Mouse (Mus musculus) CH12.LX (cell line): Measurements from ENCODE around the gene Fchsd2. TPM values are rescaled to one million over a fixed set of nuclear protein-coding genes. Genes with fewer than 3 reads are reported as not detected.

ENCODE experiments used
- DNase-seq: peaks from one replicate; pipeline ENCODE4 v3.0.0-alpha.2; 2013; ENCODE audit errors: extremely low read depth
- H3K27ac ChIP-seq: 2 replicates; pipeline ENCODE4 v1.5.1; 2012; ENCODE audit warnings: low read depth, mild to moderate bottlenecking, control low read depth, moderate library complexity; ENCODE audit not compliant: insufficient read depth
- H3K27me3 ChIP-seq: replicated peaks from 2 replicates; pipeline ENCODE3; 2012; ENCODE audit warnings: inconsistent platforms
- H3K36me3 ChIP-seq, 2 experiments: replicated peaks in 1 of 2; 2 replicates each; pipeline versions ENCODE3 to v1.6.1; 2012; ENCODE audit warnings: inconsistent platforms in 1 of 2, low read length in 1 of 2, mild to moderate bottlenecking in 1 of 2, mixed read lengths in 1 of 2, moderate library complexity in 1 of 2; ENCODE audit not compliant: control insufficient read depth in 1 of 2, insufficient read depth in 1 of 2
- H3K4me1 ChIP-seq, 2 experiments: 2 replicates each; pipeline ENCODE4 v1.6.1; 2012; ENCODE audit warnings: inconsistent platforms in 1 of 2, moderate library complexity in 1 of 2; ENCODE audit not compliant: insufficient read depth in 2 of 2, control insufficient read depth in 1 of 2
- H3K4me2 ChIP-seq: 2 replicates; pipeline ENCODE4 v1.6.1; 2012; ENCODE audit warnings: low read depth, mild to moderate bottlenecking, control low read depth; ENCODE audit not compliant: poor library complexity, insufficient read depth, severe bottlenecking
- H3K4me3 ChIP-seq, 3 experiments: fragments of 150-350 bp in 1 of 3; sonication (generic) in 1 of 3; replicated peaks in 1 of 3; 2 replicates each; pipeline versions ENCODE3 to v1.5.1; 2011 to 2012; ENCODE audit warnings: low read depth in 2 of 3, low read length in 2 of 3, mild to moderate bottlenecking in 2 of 3, moderate library complexity in 2 of 3, control low read depth in 1 of 3, improper control_type of control experiment in 1 of 3, inconsistent platforms in 1 of 3, mixed read lengths in 1 of 3; ENCODE audit not compliant: poor library complexity in 1 of 3
- H3K79me2 ChIP-seq: replicated peaks from 2 replicates; pipeline ENCODE4 v1.6.1; 2012; ENCODE audit warnings: mild to moderate bottlenecking, moderate library complexity; ENCODE audit not compliant: control insufficient read depth, poor library complexity, insufficient read depth, severe bottlenecking; ENCODE audit errors: extremely low read depth
- H3K9ac ChIP-seq: 2 replicates; pipeline ENCODE4 v1.6.1; 2012; ENCODE audit warnings: low read depth, mild to moderate bottlenecking, control low read depth, moderate library complexity; ENCODE audit not compliant: insufficient read depth
- H3K9me3 ChIP-seq: replicated peaks from 2 replicates; pipeline ENCODE3; 2012; ENCODE audit warnings: low read length, inconsistent platforms, mixed read lengths
- BHLHE40 ChIP-seq: IDR thresholded peaks from 2 replicates; pipeline ENCODE4 v1.6.1; 2011; ENCODE audit warnings: mild to moderate bottlenecking, low read depth, low read length, improper control_type of control experiment
- CHD1 ChIP-seq: IDR thresholded peaks from 2 replicates; pipeline ENCODE4 v1.6.1; 2012; ENCODE audit warnings: low read depth, low read length, improper control_type of control experiment, inconsistent platforms
- CHD2 ChIP-seq: IDR thresholded peaks from 2 replicates; pipeline ENCODE4 v1.6.1; 2011; ENCODE audit warnings: low read length, improper control_type of control experiment
- CTCF ChIP-seq, 2 experiments: IDR thresholded peaks in 1 of 2; conservative IDR thresholded peaks in 1 of 2; 2 replicates each; pipeline ENCODE4 v1.5.1; 2011 to 2012; ENCODE audit warnings: low read depth in 2 of 2, low read length in 2 of 2, improper control_type of control experiment in 1 of 2, inconsistent platforms in 1 of 2, mild to moderate bottlenecking in 1 of 2, moderate library complexity in 1 of 2
- E2F4 ChIP-seq: IDR thresholded peaks from 2 replicates; pipeline ENCODE4 v1.6.1; 2011; ENCODE audit warnings: low read depth, low read length, improper control_type of control experiment; ENCODE audit not compliant: insufficient replicate concordance
- ELF1 ChIP-seq: IDR thresholded peaks from 2 replicates; pipeline ENCODE4 v1.6.1; 2014; ENCODE audit warnings: low read depth, mild to moderate bottlenecking, inconsistent platforms, low read length, improper control_type of control experiment
- EP300 ChIP-seq: IDR thresholded peaks from 2 replicates; pipeline ENCODE4 v1.6.1; 2011; ENCODE audit warnings: low read length, improper control_type of control experiment
- ETS1 ChIP-seq: conservative IDR thresholded peaks from 2 replicates; pipeline ENCODE4 v1.6.1; 2012; ENCODE audit warnings: low read depth, mild to moderate bottlenecking, inconsistent platforms, low read length, improper control_type of control experiment, moderate library complexity
- HCFC1 ChIP-seq: IDR thresholded peaks from 2 replicates; pipeline ENCODE4 v1.6.1; 2012; ENCODE audit warnings: low read depth, mild to moderate bottlenecking, inconsistent platforms, low read length, improper control_type of control experiment
- JUN ChIP-seq: IDR thresholded peaks from 2 replicates; pipeline ENCODE4 v1.6.1; 2011; ENCODE audit warnings: low read depth, mild to moderate bottlenecking, low read length, improper control_type of control experiment, moderate library complexity; ENCODE audit not compliant: insufficient read depth
- JUND ChIP-seq: conservative IDR thresholded peaks from 2 replicates; pipeline ENCODE4 v1.6.1; 2011; ENCODE audit warnings: low read depth, low read length, improper control_type of control experiment
- KAT2A ChIP-seq: IDR thresholded peaks from 2 replicates; pipeline ENCODE4 v1.6.1; 2012; ENCODE audit warnings: low read length, improper control_type of control experiment, inconsistent platforms; ENCODE audit not compliant: insufficient replicate concordance
- MAFK ChIP-seq: IDR thresholded peaks from 2 replicates; pipeline ENCODE4 v1.6.1; 2011; ENCODE audit warnings: low read length, improper control_type of control experiment; ENCODE audit not compliant: insufficient replicate concordance
- MEF2A ChIP-seq: IDR thresholded peaks from 2 replicates; pipeline ENCODE4 v1.6.1; 2014; ENCODE audit warnings: low read depth, mild to moderate bottlenecking, inconsistent platforms, low read length, improper control_type of control experiment, borderline replicate concordance
- MXI1 ChIP-seq: IDR thresholded peaks from 2 replicates; pipeline ENCODE4 v1.6.1; 2011; ENCODE audit warnings: mild to moderate bottlenecking, low read depth, low read length, improper control_type of control experiment
- MYC ChIP-seq: IDR thresholded peaks from 2 replicates; pipeline ENCODE4 v1.6.1; 2011; ENCODE audit warnings: low read depth, mild to moderate bottlenecking, improper control_type of control experiment, low read length
- NELFE ChIP-seq: IDR thresholded peaks from 2 replicates; pipeline ENCODE4 v1.6.1; 2011; ENCODE audit warnings: low read depth, low read length, improper control_type of control experiment
- PAX5 ChIP-seq: IDR thresholded peaks from 2 replicates; pipeline ENCODE4 v1.6.1; 2012; ENCODE audit warnings: low read length, inconsistent platforms, mixed read lengths
- POLR2A ChIP-seq: IDR thresholded peaks from 2 replicates; pipeline ENCODE4 v1.6.1; 2011; ENCODE audit warnings: low read depth, mild to moderate bottlenecking, improper control_type of control experiment, low read length
- RAD21 ChIP-seq: IDR thresholded peaks from 2 replicates; pipeline ENCODE4 v1.6.1; 2011; ENCODE audit warnings: low read depth, mild to moderate bottlenecking, low read length, improper control_type of control experiment, moderate library complexity
- RCOR1 ChIP-seq: conservative IDR thresholded peaks from 2 replicates; pipeline ENCODE4 v1.6.1; 2012; ENCODE audit warnings: low read depth, mild to moderate bottlenecking, inconsistent platforms, low read length, improper control_type of control experiment
- SIN3A ChIP-seq: IDR thresholded peaks from 2 replicates; pipeline ENCODE4 v1.6.1; 2012; ENCODE audit warnings: low read length, improper control_type of control experiment, inconsistent platforms
- SMC3 ChIP-seq: IDR thresholded peaks from 2 replicates; pipeline ENCODE4 v1.6.1; 2011; ENCODE audit warnings: low read depth, low read length, improper control_type of control experiment
- TBP ChIP-seq: conservative IDR thresholded peaks from 2 replicates; pipeline ENCODE4 v1.6.1; 2011; ENCODE audit warnings: low read depth, low read length, improper control_type of control experiment
- UBTF ChIP-seq: IDR thresholded peaks from 2 replicates; pipeline ENCODE4 v1.6.1; 2012; ENCODE audit warnings: low read depth, mild to moderate bottlenecking, inconsistent platforms, low read length, improper control_type of control experiment, moderate library complexity
- ZC3H11A ChIP-seq: IDR thresholded peaks from 2 replicates; pipeline ENCODE4 v1.6.1; 2012; ENCODE audit warnings: low read depth, mild to moderate bottlenecking, inconsistent platforms, low read length, improper control_type of control experiment
- ZKSCAN1 ChIP-seq: IDR thresholded peaks from 2 replicates; pipeline ENCODE4 v1.6.1; 2012; ENCODE audit warnings: low read depth, inconsistent platforms, low read length, improper control_type of control experiment, borderline replicate concordance
- ZMIZ1 ChIP-seq: IDR thresholded peaks from 2 replicates; pipeline ENCODE4 v1.6.1; 2012; ENCODE audit warnings: low read depth, mild to moderate bottlenecking, inconsistent platforms, low read length, improper control_type of control experiment
- ZNF384 ChIP-seq: IDR thresholded peaks from 2 replicates; pipeline ENCODE4 v1.6.1; 2012; ENCODE audit warnings: low read depth, low read length, improper control_type of control experiment, inconsistent platforms
- dilution Hi-C: fragments of 300-500 bp; cut with MboI; formaldehyde crosslinking; loops from 2 replicates; pipeline ENCODE4 v1.14.3; 2020; ENCODE audit warnings: low sequenced_read_pairs; ENCODE audit not compliant: extremely low pct_unique_long_range_greater_than_20kb, extremely low pct_ligation_motif_present
- in situ Hi-C: fragments of 300-500 bp; cut with MboI; formaldehyde crosslinking; loops from 3 replicates; pipeline ENCODE4 v1.14.3; 2019; ENCODE audit warnings: low sequenced_read_pairs, low pct_ligation_motif_present, low pct_unique_long_range_greater_than_20kb, mixed read lengths
- polyA plus RNA-seq: library from polyadenylated mRNA; unstranded; fragments of >175 nt; gene quantifications from 2 replicates; pipeline ENCODE4 v1.2.1, GENCODE M21; 2012; ENCODE audit warnings: low read depth; ENCODE audit not compliant: insufficient read length
- total RNA-seq, 2 experiments: library from RNA; depleted of rRNA; stranded (reverse); fragments of 300-350 nt in 1 of 2; fragments of >200 nt in 1 of 2; gene quantifications; 2 replicates each; pipeline ENCODE4 v1.2.3; 2012 to 2014

The Fchsd2 gene
- total and polyA plus RNA-seq, 3 experiments = 23.8 to 38.2 (median 25.5) TPM

DNA sequence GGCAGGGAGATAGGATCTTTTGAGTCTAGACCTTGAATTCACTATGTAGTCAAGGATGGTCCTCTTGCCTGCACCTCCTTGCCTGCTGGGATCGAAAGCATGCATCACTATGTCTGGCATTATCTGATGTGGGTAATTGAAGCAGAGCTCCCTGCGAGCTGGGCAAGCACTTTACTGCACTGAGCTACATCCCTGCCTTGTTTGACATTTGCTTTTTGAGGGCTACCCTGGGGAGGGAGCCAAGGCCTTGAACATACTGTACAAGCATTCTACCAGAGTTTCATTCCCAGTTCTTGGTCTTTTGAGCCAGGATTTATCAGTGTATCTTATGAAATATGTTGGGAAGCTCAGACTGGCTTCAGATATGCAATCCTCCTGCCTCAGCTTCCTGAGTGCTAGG lies 39.5 kb upstream of the Fchsd2 start:
- H3K79me2 ChIP-seq = no peaks in the 10 kb centered on the region
- H3K4me3 ChIP-seq = no peak overlapping the region
- dilution Hi-C loops (no loop called here), in situ Hi-C loops (no loop called here)
- no peak overlapping the region for H3K27ac ChIP-seq
- no peak overlapping the region for H3K4me2 ChIP-seq
- DNase-seq = no peak
- H3K27me3 ChIP-seq = no peaks in the 10 kb centered on the region
- TF ChIP-seq MYC = no peak
- TF ChIP-seq ETS1 = no peak
- no peak for TF ChIP-seq JUN
- no peak for TF ChIP-seq MAFK
- no peak for TF ChIP-seq ELF1
- no peak for TF ChIP-seq ZNF384
- no peak for TF ChIP-seq BHLHE40
- TF ChIP-seq POLR2A = no peak
- no peak for TF ChIP-seq SMC3
- no peak for TF ChIP-seq MEF2A
- no peak for TF ChIP-seq CHD1
- TF ChIP-seq ZKSCAN1 = no peak
- TF ChIP-seq, all 38 proteins: peak for 0
- Histone ChIP-seq H3K36me3 (no peaks in the 10 kb centered on the region), H3K4me1 (peaks cover 22 to 61% of the 10 kb centered on the region in 2 experiments), H3K9me3 (peaks cover 5% of the 10 kb centered on the region), H3K9ac (no peak overlapping the region)

DNA sequence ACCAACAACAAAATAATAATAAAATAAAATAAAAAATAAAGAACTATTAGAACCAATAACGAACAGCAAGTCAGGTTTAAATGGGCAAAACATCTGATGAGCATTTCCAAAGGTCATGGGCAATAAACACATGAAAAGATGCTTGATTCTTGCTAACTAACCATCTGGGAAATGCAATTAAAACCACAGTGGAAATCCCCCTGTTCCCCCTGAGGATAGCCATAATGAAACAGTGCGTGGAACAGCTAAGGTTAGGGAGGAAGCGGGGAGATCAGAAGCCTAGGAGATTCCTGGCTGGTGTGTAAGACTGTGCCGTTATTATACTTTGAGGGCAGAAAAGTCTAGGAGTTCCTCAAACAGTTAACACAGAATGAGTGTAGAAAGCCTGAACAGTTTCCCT lies 35.4 kb upstream of the Fchsd2 start:
- H3K4me2 ChIP-seq = peak overlapping the region; percentile 44
- peak; percentile 85 for DNase-seq
- dilution Hi-C loops = no loop called here

More for the DNA sequence above, 35.4 kb upstream of the Fchsd2 start:
- Histone ChIP-seq H3K4me3 (no peak overlapping the region), H3K27me3 (no peaks in the 10 kb centered on the region), H3K27ac (peak overlapping the region; percentile 68), H3K9me3 (peaks cover 5% of the 10 kb centered on the region), H3K4me1 (peaks cover 23 to 72% of the 10 kb centered on the region in 2 experiments), H3K79me2 (no peaks in the 10 kb centered on the region), H3K36me3 (no peaks in the 10 kb centered on the region), H3K9ac (no peak overlapping the region)
- in situ Hi-C loops = no loop called here
- TF ChIP-seq E2F4 (no peak), KAT2A (no peak), MAFK (0 out of 2 replicates have a peak, but pooled peaks have one; percentile 34), CHD2 (no peak; the same call in 1 of the 2 replicates), PAX5 (no peak), ZC3H11A (no peak), CTCF (conservative IDR thresholded peaks at IDR 0.05 in 1 of 2, IDR thresholded peaks at IDR 0.05 in 1 of 2; ENCODE audit: low read depth in 2 of 2, low read length in 2 of 2) (no peak), ZKSCAN1 (no peak), MEF2A (peak; percentile 46; the same call in 1 of the 2 replicates), JUND (no peak; the same call in 1 of the 2 replicates), MYC (no peak), UBTF (no peak), ELF1 (no peak), RAD21 (no peak), CHD1 (no peak), ETS1 (peak; percentile 43), NELFE (no peak), BHLHE40 (peak; percentile 19; the same call in 1 of the 2 replicates), SIN3A (0 out of 2 replicates have a peak, but pooled peaks have one; percentile 42), ZMIZ1 (no peak), MXI1 (no peak), TBP (no peak), EP300 (peak; percentile 85), HCFC1 (no peak), RCOR1 (0 out of 2 replicates have a peak, but pooled peaks have one; percentile 47), ZNF384 (peak; percentile 75)
